Comparison of ENCODE assay signal across 28 mouse cellular contexts in the genomic region with DNA sequence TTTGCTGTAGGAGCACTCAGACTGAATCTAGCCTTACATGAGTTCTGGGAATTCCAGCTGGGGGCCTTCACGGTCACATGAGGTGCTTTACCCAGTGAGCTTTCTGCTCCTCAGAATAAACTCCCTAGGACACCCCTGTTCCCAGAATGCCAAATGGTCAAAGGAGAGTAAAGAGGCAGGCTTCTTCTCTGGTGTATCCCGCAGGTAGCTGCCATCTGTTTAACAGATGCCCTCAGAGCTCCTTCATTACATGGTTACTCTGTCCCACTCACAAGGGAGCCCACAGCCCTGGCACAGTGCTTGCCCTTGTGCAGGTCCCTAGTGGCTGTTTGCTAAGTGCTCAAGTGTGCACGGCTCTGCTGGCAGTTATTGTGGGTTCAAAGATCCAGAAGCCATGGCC. TPM values are rescaled to one million over a fixed set of nuclear protein-coding genes. Genes with fewer than 3 reads are reported as not detected.
A peak's percentile ranks its signal among the peaks of the same experiment; 100 is the strongest.
DNase-seq lines count a peak whose midpoint lies in the region.
"Had no signal": no experiment of that assay in that cellular context is flagged by ENCODE, and none has a peak within 500 bp of the region (broad histone marks: within the 10 kb centered on the region; RNA-seq: fewer than 3 reads in every experiment).

No protein-coding gene starts in this region.

- 0 out of 2 replicates have a peak overlapping the region, but pooled peaks have one; percentile 42 for H3K27ac ChIP-seq in limb, embryonic 10.5 days
- H3K27ac ChIP-seq: forebrain, embryonic 12.5 days; heart, embryonic 13.5 days; intestine, embryonic 15.5 days; kidney, postnatal 0 days; left cerebral cortex, adult 2 months; limb, embryonic 13.5 days; liver, embryonic 12.5 days; midbrain, embryonic 12.5 days; neural tube, embryonic 12.5 days had no signal

- no peak overlapping the region for H3K4me3 ChIP-seq in limb, embryonic 10.5 days
- H3K4me3 ChIP-seq: erythroblast, embryonic 14.5 days; forebrain, embryonic 12.5 days; heart, embryonic 13.5 days; intestine, embryonic 15.5 days; left cerebral cortex, adult 2 months; limb, embryonic 13.5 days; liver, embryonic 12.5 days; megakaryocyte, embryonic 14.5 days; midbrain, embryonic 12.5 days; myocyte; neural tube, embryonic 12.5 days had no signal

- 75% methylated on average over 3 of the region's 3 CpGs for WGBS in limb, embryonic 10.5 days

- DNase-seq in cerebellum, adult 11-12 months: peak; percentile 59
- DNase-seq in cerebellum, postnatal 4 days (ENCODE audit: low spot score in 2 of 2): no peak
- DNase-seq in brain, adult 2 months (ENCODE audit: low read depth, low spot score): peak; percentile 74
- peak; percentile 64 for DNase-seq in cerebellum, adult 9-11 months
- DNase-seq in limb, embryonic 10.5 days (ENCODE audit: low spot score): no peak
- no peak for DNase-seq in layer of hippocampus, adult 9-10 months (ENCODE audit: low spot score)
- no peak for DNase-seq in layer of hippocampus, adult 9-11 months
- DNase-seq: adrenal gland, adult 2 months; adrenal gland, postnatal 36 days; embryo, embryonic 11 days; gastrocnemius, postnatal 10 days; heart, postnatal 10 days; kidney, adult 8-10 months; liver, postnatal 0 days; lung, postnatal 36 days; right cerebral cortex, postnatal 4 days had no signal

- H3K27me3 ChIP-seq in limb, embryonic 10.5 days (ENCODE audit: low read depth, poor library complexity, severe bottlenecking): 0 out of 2 replicates have a peak, but pooled peaks cover 8% of the 10 kb centered on the region
- H3K27me3 ChIP-seq: intestine, embryonic 15.5 days; neural tube, embryonic 12.5 days had no signal

- H3K9me3 ChIP-seq in limb, embryonic 10.5 days (replicated peaks): no peaks in the 10 kb centered on the region
- H3K9me3 ChIP-seq: forebrain, embryonic 12.5 days; heart, embryonic 13.5 days; intestine, embryonic 15.5 days; limb, embryonic 13.5 days; liver, embryonic 12.5 days; megakaryocyte, embryonic 14.5 days; midbrain, embryonic 12.5 days; neural tube, embryonic 12.5 days had no signal

- H3K36me3 ChIP-seq in limb, embryonic 10.5 days: peaks cover 48% of the 10 kb centered on the region
- H3K36me3 ChIP-seq: heart, embryonic 13.5 days; intestine, embryonic 15.5 days; liver, embryonic 12.5 days had no signal

- peaks cover 77% of the 10 kb centered on the region for H3K4me1 ChIP-seq in limb, embryonic 10.5 days

RNA-seq across cellular contexts. Expression of a gene that starts 6.3 kb away (rescaled TPM):
- polyA plus RNA-seq in limb, embryonic 10.5 days (2016; fragmentation: Nextera tagmentation; extraction: Ambion mirVana): 10.9 and 11.0 TPM in 2 replicates
- polyA plus RNA-seq: erythroblast, embryonic 14.5 days had no signal

RNA-seq across cellular contexts. Expression of a gene that starts 28.6 kb away (rescaled TPM):
- 33.6 and 40.2 TPM in 2 replicates for polyA plus RNA-seq in limb, embryonic 10.5 days (2016; fragmentation: Nextera tagmentation; extraction: Ambion mirVana)

RNA-seq across cellular contexts. Expression of a gene that starts 59.3 kb away (rescaled TPM):
- 6.8 and 11.1 TPM in 2 replicates for polyA plus RNA-seq in limb, embryonic 10.5 days (2016; fragmentation: Nextera tagmentation; extraction: Ambion mirVana)

Comparison
In these comparisons a context has a peak if more than half of its experiments do, and no peak if none do; other contexts are left out.
1. DNase-seq: peak in cerebellum, adult 11-12 months (single experiment), brain, adult 2 months (single experiment) and cerebellum, adult 9-11 months (single experiment); none in cerebellum, postnatal 4 days (0 of 2), limb, embryonic 10.5 days (single experiment), layer of hippocampus, adult 9-10 months (single experiment) and layer of hippocampus, adult 9-11 months (single experiment).